Mouse (Mus musculus): ENCODE measurements around the gene Cd27.
"Not testable (repeated sequence)": the region's sequence is repeated elsewhere in the genome, so short reads cannot be mapped to it uniquely, and the experiment has no call there.

Cd27 gene

DNA sequence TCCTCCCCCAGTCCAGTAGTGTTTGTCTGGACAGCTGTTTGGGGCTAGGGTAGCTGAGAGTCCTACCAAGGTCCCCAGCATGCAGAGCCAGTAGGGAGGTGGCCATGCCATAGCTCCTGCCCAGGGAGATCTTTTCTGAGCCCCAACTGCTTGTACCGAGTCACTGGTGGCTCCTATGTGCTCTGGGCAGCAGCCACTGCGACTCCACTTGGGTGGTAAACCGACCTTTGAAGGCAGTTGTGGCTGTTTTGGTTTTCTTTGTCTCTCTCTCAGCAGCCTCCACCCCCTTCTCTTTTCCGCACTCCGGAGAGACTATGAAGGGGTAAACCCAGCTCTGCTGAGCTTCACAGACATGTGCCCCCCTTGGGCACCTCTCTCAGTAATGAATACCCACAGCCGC lies at the start of gene Cd27:
TSS of gene Cd27 (minus strand) at position 229 of the 400 bp plus-strand sequence.
- DNase-seq (ENCODE audit: low spot score), result no peak

DNA sequence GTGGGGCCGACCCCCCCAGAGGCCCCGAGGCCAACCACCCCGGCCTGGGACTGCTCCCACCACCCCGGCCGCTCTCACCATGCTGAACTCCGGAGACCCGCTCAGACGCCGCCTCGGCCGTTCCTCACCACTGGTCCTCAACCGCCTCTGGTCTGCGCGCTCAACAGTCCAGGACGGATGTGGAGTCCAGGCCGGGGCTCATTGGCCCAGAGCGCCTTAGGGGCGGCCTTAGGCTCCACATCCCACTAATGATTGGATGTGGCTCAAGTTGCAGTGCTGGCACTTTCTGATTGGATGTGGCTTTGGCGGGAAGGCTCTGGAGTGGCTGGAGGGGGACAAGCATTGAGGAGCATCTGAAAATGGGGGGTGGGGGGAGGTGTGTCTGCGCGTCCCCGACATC lies 49.1 kb upstream of the Cd27 start, which contains the start of gene Tuba3a:
TSS of gene Tuba3a (minus strand) at position 153 of the 400 bp plus-strand sequence.
- no peak for DNase-seq (ENCODE audit: low spot score)

DNA sequence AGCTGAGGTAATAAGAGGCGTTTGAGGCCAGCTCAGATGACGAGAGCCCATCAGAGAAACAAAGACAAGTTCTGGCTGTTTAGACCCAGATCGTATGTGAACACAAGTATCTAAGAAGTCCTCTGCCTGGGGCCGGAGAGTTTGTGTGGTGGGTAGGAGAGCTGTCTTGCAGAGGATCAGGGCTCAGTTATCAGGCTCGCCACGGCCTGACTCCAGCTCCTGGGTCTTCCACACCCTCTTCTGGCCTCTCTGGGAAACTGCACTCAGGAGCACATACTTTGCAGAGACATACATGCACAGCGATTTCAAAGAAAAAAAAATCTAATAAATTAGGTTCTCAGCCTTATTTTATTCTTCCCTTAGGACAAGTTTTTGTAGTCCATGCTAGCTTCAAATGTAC lies 47.9 kb upstream of the Cd27 start:
- DNase-seq (ENCODE audit: low spot score), result no peak

DNA sequence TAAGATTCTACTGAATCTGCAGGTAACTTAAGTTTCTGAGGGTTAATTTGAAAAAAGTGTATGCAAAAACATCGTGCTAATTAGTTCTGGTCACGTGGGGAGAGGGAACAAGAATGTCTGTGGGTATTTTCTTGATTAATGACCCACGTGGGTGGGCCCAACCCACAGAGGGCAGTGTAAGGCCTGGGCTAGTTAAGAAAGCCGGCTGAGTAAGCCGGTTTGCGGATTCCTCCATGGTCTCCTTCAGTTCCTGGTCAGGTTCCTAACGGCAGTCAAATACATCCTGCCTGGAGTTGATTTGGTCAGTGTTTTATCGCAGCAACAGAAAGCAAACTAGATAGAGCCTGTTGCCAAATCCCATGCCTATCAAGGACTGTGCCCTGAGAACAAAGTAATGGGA lies 47.4 kb upstream of the Cd27 start:
- no peak for DNase-seq (ENCODE audit: low spot score)

DNA sequence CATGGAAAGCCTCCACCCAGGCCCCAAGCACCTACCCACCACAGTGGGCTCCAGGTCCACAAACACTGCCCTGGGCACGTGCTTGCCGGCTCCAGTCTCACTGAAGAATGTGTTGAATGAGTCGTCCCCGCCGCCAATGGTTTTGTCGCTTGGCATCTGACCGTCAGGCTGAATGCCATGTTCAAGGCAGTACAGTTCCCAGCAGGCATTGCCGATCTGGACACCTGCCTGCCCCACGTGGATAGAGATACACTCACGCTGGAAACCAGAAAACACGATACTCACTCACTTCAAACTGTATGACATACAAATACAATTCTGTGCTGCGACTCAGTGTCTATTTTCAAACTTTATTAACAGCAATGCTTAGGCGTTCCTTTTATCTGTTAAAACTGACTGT lies 45.9 kb upstream of the Cd27 start:
- not testable (repeated sequence) for DNase-seq (ENCODE audit: low spot score)

DNA sequence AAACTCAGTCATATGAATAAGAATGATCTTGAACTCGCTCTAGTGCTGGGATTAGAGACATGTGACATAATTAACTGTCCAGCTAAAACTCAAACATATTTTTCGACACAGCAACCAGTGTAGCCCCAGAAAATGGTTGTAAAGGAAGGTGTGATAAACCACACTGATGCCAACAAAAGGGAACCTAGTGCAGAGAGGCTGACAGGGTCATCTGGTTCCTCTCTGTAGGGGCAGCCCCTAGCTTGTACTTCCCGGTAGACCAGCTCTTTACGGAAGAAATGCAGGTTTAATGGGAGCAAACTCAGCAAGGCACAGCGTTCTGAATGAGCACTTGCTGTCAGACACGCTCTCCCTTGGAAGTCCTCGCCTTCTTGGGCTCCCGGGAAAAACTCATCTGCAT lies 42.9 kb upstream of the Cd27 start:
- no peak for DNase-seq (ENCODE audit: low spot score)

DNA sequence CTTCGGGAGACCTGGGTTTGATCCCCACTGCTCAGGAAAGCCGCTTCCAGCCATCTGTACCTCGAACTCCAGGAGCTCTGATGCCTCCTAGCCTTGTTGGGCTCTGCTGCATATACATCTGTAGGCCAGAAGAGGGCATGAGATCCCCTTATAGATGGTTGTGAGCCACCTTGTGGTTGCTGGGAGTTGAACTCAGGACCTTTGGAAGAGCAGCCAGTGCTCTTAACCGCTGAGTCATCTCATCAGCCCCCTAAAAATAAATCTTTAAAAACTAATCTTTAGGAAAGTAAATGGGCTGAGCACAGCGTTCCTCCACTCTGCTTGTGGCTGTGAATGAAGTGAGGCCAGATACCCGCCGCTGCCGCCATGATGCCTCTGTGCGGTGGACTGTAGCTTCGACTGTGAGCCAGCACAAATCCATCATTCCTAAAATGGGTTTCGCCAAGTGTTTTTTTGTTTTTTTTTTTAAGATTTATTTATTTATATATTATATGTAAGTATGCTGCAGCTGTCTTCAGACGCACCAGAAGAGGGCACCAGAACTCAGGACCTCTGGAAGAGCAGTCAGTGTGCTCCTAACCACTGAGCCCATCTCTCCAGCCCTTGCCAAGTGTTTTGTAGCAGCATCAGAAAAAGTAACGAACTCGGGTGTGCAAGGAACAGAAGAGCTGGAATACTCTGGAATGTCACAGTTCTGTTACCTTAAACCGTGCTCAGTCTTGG lies 38.2 kb upstream of the Cd27 start:
- no peak for DNase-seq (ENCODE audit: low spot score)

DNA sequence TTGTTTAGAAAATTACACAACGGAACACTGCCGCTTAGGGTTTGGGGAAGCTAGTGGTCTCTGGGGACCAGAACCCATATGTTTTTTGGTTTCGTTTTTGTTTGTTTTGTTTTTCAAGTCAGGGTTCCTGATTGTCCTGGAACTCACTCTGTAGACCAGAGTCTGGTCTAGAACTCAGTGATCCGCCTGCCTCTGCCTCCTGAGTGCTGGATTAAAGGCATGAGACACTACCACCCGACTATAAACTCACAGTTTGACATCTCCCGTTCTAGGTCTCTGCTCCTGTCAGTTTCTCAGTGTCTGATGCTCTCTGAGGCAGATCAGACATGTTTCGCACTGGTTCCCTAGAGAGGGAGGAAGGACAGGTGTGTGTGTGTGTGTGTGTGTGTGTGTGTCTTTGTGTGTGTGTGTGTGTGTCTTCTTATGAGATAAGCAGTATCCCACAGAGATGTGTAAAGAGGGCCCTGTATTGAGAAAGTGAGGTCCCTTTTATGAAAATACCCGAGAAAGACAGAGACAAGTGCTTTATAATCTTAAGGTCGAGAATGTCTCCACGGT lies 35.5 kb upstream of the Cd27 start:
- no peak for DNase-seq (ENCODE audit: low spot score)

DNA sequence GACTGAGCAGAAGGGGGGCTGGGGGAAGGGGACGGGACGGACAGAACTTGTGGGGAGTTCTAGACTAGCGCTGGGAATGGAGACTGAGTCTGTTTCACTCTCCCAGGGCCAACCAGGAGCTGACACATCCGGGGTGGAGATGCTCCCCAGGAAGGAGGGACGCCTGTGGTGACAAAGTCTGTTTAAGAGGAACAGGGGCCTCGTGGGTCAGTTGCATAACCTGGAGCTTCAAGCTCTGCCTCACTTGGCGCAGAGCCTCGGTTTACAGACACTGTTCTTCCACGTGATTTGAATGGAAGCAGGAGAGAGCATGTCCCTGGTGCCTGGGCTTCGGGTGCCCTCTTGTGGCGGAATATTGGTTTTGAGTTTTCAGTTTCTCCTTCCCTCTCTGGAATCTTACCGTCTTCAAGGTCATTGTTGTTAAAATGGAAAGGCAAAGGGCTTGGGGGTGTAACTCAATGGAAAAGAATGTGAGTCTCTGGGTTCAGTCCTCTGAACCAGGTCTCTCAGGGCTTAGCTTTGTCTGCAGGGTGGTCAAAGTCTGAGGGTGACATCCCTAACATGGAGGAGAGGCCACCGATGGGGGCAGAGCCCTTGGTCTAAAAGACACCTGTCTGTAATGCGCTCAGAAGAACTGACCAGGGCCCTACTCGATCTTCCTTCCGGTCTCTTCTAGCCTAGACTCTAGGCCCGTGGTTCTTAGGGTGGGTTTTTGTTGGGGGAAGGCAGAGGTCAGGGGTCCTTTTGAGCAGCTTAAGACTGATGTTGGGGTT lies 34.8 kb upstream of the Cd27 start:
- peak; percentile 92 for DNase-seq (ENCODE audit: low spot score)

DNA sequence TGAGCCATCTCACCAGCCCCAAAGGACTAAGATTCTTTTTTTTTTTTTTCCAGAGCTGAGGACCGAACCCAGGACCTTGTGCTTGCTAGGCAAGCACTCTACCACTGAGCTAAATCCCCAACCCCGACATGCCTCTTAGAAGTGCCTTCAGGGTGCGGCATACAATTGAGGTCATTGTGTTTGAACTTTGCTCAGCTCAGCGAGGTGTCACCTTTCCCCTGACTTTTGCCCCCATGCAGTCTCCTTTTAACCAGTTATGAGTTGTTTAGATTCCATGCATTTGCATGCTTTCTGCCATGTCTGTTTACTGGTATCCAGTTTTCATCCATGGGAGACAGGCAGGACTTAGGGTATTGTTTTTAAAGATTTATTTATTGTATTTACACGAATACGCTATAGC lies 32.0 kb upstream of the Cd27 start:
- no peak for DNase-seq (ENCODE audit: low spot score)

DNA sequence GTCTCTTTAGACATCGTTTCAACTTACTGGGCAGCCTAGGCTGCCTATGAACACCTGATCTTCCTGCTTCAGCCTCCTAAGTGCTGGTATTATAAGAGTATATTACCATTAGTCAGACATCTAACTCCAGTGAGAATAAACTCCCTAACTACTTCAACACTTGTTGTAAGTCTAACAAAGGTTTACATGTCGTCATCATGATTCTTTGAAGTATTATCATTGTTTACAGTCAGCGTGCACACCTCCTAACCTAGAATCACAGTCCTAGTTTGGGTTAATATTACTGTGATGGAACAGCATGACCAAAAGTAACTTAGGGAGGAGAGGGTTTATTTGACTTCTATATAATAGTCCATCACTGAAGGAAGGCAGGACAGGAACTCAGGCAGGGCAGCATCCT lies 30.7 kb upstream of the Cd27 start:
- no peak for DNase-seq (ENCODE audit: low spot score)

DNA sequence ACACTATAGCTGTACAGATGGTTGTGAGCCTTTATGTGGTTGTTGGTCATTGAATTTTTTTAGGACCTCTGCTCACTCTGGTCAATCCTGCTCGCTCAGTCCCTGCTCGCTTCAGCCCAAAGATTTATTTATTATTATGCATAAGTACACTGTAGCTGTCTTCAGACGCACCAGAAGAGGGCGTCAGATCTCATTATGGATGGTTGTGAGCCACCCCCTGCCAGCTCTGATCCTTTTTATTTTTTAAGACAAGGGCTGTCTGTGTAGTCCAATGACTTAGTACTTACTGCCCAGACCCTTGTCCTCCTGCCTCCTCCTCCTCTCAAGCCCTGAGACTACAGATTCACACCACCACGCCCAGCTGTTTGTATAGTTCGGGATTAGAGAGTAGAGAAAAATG lies 29.8 kb upstream of the Cd27 start:
- not testable (repeated sequence) for DNase-seq (ENCODE audit: low spot score)

DNA sequence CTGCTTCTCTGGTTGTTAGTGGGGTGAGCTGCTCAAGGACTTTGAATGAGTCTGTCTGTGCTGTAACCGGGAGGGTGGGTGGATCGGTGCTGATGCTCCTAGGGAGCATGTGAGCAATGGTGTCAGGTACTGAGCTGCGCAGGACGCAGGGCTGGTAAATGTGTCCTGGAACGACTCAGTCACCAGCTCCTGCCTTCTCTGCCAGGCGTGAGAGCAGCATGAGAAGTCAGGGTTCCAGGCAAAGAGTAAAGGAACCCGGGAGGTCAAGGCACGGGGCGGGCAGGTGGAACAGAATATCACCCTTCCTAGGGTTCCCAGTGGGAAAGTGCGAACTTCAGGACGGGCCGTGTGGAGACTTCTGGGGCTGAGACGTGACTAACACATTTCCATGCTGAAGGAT lies 29.3 kb upstream of the Cd27 start:
- no peak for DNase-seq (ENCODE audit: low spot score)

DNA sequence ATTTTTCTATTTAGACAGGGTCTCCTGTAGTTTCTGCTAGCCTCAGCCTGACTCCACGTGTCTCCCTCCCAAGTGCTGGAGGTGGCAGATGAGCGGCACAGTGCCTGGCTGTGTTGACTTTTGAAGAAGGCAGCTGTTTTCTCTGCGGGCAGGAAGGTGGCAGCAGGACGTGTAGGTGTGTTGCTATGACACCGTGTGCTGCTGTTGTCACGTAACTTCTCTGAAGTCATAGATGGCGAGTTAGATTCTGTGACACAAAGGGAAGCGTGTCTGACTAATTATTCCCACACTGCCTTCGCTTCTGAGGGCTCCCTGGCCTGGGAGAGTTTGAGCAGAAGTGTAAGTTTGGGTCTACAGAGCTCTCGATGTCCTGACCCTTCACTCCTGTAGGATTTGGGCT lies 28.4 kb upstream of the Cd27 start:
- DNase-seq (ENCODE audit: low spot score), result no peak

DNA sequence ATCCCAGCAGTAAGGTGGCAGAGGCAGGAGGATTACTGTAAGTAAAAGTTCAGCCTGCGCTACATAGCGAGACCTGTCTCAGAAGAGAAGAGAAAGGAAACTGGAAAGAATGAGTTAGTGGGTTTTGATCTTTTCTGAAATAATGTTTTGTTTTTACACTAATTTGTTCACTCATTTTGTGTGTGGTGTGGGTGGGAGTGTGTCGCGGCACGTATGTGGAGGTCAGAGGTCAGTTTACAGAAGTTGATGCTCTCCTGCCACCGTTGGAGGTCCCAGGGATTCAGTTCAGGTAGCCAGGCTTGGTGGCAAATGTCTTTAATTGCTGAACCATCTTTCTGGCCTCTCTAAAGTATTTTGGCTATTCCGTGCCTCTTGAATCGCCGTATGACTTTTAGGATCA lies 27.4 kb upstream of the Cd27 start:
- no peak for DNase-seq (ENCODE audit: low spot score)

DNA sequence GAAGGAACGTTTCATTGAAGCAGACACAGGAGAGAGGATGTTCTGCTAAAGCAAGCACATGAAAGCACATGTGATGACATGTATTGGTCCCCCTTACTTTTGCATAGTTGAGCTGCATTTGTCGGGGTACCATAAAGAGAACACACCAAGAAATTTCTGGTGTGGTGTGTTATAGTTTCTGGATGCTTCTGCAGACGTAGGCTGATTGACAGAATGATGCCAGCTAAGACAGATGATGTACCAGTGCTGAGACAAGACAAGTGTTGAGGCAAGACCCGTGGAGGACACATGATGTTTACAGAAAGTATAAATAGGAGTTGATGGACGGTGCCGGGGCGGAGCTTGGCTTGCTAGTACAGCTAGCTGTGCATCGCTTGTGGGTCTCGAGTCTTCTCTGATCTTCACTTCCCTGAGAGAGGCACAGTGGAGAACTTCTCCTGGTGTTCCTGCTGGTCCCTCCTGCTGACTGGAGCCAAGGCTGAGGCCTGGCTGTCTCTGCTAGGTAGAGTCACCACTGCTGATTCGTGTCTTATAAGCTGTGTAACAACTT lies 23.3 kb upstream of the Cd27 start:
- DNase-seq (ENCODE audit: low spot score), result no peak

DNA sequence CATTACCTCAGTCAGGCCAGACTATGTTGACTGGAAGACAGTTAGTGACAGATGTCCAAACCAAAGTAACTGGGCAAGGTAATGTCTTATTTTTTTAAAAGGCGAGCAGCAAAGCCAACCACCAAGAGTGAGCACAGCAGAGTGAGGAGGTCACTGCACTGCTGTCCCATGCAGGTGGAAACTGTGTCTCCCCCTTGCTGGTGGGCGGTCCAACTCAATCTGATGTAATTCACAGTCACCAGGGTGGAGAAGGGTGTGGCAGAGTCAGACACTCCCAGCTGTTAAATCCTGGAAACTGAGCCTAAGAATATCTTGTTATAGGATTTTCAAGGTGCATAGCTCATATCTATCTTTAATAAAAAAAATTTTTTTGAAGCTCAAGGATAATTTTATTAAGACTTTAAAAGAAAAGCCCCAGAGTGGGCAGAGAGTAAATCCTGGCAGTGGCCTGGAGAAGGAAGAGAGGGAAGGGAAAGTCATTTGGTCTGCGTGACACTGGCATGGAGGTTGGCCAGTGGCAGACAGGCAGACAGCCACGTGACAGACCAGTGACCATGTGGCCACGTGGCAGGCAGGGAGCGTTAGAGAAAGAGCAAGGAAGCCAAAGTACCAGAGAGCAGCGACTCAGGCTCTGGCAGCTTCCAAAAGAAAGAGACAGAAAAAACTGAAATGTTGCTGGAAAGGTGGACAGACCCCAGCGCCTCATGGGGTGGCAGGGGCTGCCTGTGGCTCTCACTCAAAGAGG lies 19.6 kb upstream of the Cd27 start:
- no peak for DNase-seq (ENCODE audit: low spot score)

DNA sequence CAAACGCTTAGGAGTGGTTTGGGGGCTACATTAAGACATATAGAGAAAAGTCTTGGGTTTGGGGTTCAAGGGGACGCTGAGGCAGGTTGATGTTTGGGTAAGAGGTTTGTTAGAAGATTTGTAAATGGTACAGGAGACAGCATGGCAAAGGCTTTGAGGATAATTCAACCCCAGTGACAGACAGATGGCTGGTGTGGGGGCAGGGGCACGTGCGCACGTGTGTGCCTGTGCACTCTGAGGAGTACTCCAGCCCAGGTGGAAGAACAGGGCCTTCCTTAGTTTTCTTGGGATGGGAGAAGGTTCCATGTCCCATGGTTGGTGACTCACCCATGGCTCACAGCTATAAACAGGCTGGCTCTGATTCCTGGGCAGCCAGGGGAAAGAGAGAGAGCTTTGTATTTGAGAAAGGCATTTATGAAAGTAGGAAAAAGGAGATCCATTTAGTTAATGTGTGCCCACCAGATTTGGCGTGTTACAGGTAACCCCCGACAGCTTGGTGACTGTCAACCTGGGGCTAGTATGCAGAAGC lies 18.8 kb upstream of the Cd27 start:
- no peak for DNase-seq (ENCODE audit: low spot score)

DNA sequence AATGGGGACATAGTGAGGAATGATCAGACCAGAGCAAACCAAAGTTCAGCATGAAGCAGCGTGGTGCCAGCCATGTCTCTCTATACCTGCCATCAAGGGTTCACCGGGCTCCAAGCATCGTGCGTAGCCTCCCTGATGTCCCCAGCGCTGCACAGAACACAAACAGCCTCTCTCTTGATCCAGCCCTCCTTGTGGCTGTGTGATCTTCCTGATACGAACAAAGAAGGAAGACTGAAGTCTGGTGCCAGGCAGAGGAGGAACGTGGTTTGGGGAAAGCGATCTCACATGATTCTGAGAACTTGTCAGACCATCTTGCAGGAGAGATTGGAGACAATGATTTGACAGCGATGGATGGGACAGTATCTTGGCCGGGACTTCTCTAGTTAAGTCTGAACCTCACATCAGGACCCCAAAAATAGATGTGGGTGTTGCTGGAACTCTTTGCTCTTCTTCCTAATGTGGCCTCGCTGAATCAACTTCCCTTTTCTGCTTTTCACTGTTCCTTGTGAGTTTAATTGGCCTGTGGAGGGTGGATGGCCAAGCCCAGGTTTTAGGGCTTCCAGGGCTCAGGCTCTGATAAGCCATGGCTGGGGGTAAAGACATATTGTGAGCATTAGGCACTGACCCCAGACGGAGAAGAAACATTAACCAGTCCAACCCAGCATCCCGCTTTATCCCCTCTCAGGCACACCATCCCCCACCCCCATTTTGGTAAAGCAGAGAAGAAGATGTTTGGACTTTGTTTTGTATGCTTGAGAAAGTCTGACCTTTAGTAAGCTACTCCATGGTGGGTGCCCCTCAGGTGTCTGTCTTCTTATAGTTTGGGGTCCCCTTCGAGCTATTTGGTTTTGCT lies 17.3 kb upstream of the Cd27 start:
- DNase-seq (ENCODE audit: low spot score), result no peak

DNA sequence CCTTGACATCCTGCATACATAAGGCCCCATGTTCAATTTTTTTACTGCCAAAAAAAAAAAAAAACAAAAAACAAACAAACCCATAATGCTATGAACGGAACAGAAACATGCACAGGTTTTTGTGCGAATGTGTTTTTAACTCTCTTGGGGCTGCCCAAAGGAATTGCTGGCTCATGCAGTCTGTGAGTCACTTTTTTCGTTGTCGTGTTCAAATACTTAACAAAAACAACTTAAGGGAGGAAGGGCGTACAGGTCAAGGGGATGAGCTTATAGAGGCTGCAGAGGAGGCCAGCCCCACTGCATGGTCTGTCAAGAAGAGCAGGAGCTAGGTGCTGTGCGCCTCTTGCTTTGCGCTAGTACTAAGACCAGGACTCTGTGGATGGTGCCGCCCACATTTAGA lies 15.9 kb upstream of the Cd27 start:
- DNase-seq (ENCODE audit: low spot score), result no peak

DNA sequence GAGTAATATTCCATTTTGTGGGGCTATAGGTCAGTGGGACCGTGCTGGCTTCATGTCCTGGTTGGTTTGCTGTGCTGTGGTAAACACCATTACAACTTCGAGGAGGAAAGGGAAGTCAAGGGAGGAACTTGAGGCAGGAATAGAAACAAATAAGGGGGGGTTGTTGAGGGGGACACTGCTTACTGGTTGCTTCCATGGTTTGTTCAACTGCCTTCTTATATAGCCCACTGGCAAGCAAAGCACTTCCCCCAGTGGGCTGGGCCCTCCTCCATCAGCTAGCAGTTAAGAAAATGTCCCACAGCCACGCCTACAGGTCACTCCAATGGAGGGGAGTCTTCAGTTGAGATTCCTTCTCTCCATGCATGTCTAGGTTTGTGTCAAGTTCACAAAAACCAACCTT lies 15.5 kb upstream of the Cd27 start:
- DNase-seq (ENCODE audit: low spot score), result no peak
